Mouse (Mus musculus) heart, postnatal 14 days (tissue): ENCODE data around the gene Rpgrip1l. TPM values are rescaled to one million over a fixed set of nuclear protein-coding genes. Genes with fewer than 3 reads are reported as not detected.
A peak's percentile ranks its signal among the peaks of the same experiment; 100 is the strongest.

Experiments
- DNase-seq, 2 experiments: peaks; one replicate each; pipeline ENCODE4 v3.0.0; 2021 to 2022
- intact Hi-C: fragments of 180-260 bp; cut with DNase I; formaldehyde crosslinking; loops from one replicate; pipeline ENCODE4 v1.15.1; 2025
- total RNA-seq, 2 experiments: library from RNA; stranded (reverse); gene quantifications; 2 replicates each; pipeline ENCODE4 v1.2.3; 2021

Gene Rpgrip1l
- total RNA-seq, 2 experiments from 2014 or later, result 3.2 to 3.6 TPM

GRCm38 (mm10) chr8:91280467-91281212, 32.4 kb downstream of the Rpgrip1l start:
- intact Hi-C loops, result no loop called here
- peak; percentile 19 to 33 for DNase-seq

GRCm38 (mm10) chr8:91278060-91278459, 35.0 kb downstream of the Rpgrip1l start:
- no peak for DNase-seq
- intact Hi-C loops, result no loop called here

- intact Hi-C loops, result no loop called here
- DNase-seq, result no peak
These were observed 36.7 kb downstream of the Rpgrip1l start for GRCm38 (mm10) chr8:91276337-91276736.

- DNase-seq, result no peak
- intact Hi-C loops, result no loop called here
These were observed 39.6 kb downstream of the Rpgrip1l start for GRCm38 (mm10) chr8:91273493-91273892.

GRCm38 (mm10) chr8:91269374-91269958, 43.6 kb downstream of the Rpgrip1l start:
- intact Hi-C loops, result no loop called here
- no peak for DNase-seq

GRCm38 (mm10) chr8:91264564-91264963, 48.5 kb downstream of the Rpgrip1l start:
- intact Hi-C loops, result no loop called here

GRCm38 (mm10) chr8:91263939-91264338, 49.1 kb downstream of the Rpgrip1l start:
- no peak for DNase-seq
- intact Hi-C loops, result no loop called here

More at GRCm38 (mm10) chr8:91264564-91264963, 48.5 kb downstream of the Rpgrip1l start:
- no peak for DNase-seq

- no peak for DNase-seq
- intact Hi-C loops, result no loop called here
These were observed 51.5 kb downstream of the Rpgrip1l start for GRCm38 (mm10) chr8:91261598-91261997.

GRCm38 (mm10) chr8:91250966-91251365, 62.1 kb downstream of the Rpgrip1l start:
- no peak for DNase-seq
- intact Hi-C loops, result no loop called here

- DNase-seq, result no peak
- intact Hi-C loops, result no loop called here
These were observed 63.1 kb downstream of the Rpgrip1l start for GRCm38 (mm10) chr8:91249758-91250466.

GRCm38 (mm10) chr8:91245821-91246454, 67.1 kb downstream of the Rpgrip1l start:
- no peak for DNase-seq
- intact Hi-C loops, result no loop called here

- no peak for DNase-seq
- intact Hi-C loops, result no loop called here
These were observed 70.3 kb downstream of the Rpgrip1l start for GRCm38 (mm10) chr8:91242721-91243120.

GRCm38 (mm10) chr8:91241873-91242519, 71.1 kb downstream of the Rpgrip1l start:
- no peak for DNase-seq
- intact Hi-C loops, result no loop called here

GRCm38 (mm10) chr8:91241371-91241770, 71.7 kb downstream of the Rpgrip1l start:
- intact Hi-C loops, result no loop called here
- no peak for DNase-seq

GRCm38 (mm10) chr8:91237191-91237590, 75.9 kb downstream of the Rpgrip1l start:
- intact Hi-C loops, result no loop called here
- no peak for DNase-seq

- intact Hi-C loops, result no loop called here
- DNase-seq, result no peak
These were observed 79.0 kb downstream of the Rpgrip1l start for GRCm38 (mm10) chr8:91234097-91234496.

GRCm38 (mm10) chr8:91227421-91227841, 85.6 kb downstream of the Rpgrip1l start:
- intact Hi-C loops, result no loop called here
- DNase-seq, result no peak

- no peak for DNase-seq
- intact Hi-C loops, result no loop called here
These were observed 88.8 kb downstream of the Rpgrip1l start for GRCm38 (mm10) chr8:91224227-91224626.

GRCm38 (mm10) chr8:91221841-91222240, 91.2 kb downstream of the Rpgrip1l start:
- no peak for DNase-seq
- intact Hi-C loops, result no loop called here

GRCm38 (mm10) chr8:91218271-91218670, 94.8 kb downstream of the Rpgrip1l start:
- intact Hi-C loops, result no loop called here
- DNase-seq, result no peak
